Mouse (Mus musculus): ENCODE data around the gene Spcs2. TPM values are rescaled to one million over a fixed set of nuclear protein-coding genes. Genes with fewer than 3 reads are reported as not detected.

The Spcs2 gene
- total and polyA plus RNA-seq, 3 experiments: 85.1 to 259 (median 148) TPM

DNA sequence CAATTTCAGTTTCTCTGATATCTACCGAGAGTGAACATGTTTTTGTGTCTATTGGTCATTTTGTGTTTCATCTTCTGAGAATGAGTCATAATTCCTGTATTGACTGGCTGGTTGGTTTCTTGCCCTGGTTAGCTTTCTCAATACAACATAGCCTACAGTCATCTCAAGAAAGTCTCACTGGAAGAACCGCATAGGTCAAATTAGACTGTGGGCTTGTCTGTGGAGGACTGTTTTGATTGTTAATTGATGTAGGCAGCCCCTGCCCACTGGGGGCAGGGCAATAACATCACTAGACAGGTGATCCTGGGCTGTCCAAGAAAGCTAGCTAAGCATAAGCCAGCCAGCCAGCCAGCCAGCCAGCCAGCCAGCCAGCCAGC lies 29.4 kb downstream of the Spcs2 start:
- ATAC-seq (ENCODE audit: extremely low read depth, insufficient number of reproducible peaks, low FRiP score, poor library complexity, severe bottlenecking) (no peak), DNase-seq (ENCODE audit: low spot score) (no peak)
- H3K4me3 ChIP-seq (ENCODE audit: low read depth, low read length): no peak overlapping the region
- H3K9me3 ChIP-seq (replicated peaks): no peaks in the 10 kb centered on the region
- no peaks in the 10 kb centered on the region for H3K27me3 ChIP-seq (ENCODE audit: insufficient read depth, low read length)
- TF ChIP-seq GATA1 (IDR thresholded peaks at IDR 0.05; ENCODE audit: borderline replicate concordance, low read length): no peak
- no peak for TF ChIP-seq CTCF (IDR thresholded peaks at IDR 0.05; ENCODE audit: low read depth, low read length)
- TF ChIP-seq TAL1 (conservative IDR thresholded peaks at IDR 0.05; ENCODE audit: low read depth, low read length): no peak
- peaks cover 21% of the 10 kb centered on the region for H3K4me1 ChIP-seq (ENCODE audit: insufficient read depth, low read depth, low read length)
- peaks cover 23% of the 10 kb centered on the region for H3K36me3 ChIP-seq (replicated peaks)

DNA sequence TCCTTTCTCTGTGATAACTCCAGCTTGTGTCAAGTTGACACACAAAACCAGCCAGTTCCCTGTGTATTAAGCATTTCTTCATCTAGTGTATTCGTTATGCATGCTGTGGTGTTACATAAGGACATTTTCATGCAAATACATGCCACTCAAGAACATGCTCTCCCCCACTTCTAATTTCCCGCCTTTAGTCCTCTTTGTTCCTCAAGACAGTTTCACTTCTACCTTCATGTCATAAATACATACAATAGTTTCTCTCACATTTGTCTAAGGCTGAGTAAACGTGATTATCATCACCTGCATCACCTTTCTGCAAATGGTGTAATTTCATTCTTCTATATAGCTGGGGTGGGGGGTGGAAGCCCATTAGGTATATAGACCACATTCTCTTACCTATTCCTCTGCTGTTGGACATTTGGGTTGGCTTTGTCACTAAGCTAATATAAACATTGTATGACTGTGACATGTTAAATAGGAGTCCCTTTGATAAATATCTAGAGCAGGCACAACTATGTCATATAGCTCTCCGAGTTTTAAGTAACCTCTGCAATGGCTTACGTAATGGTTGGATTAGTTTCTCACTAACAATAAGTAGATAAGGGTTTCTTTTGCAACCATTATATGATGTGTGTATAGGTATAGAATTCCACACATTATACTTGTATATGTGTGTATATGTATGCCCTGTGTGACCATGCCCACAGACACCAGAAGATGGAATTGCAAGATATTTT lies 30.0 kb downstream of the Spcs2 start:
- peaks cover 18% of the 10 kb centered on the region for H3K36me3 ChIP-seq (replicated peaks)
- no peaks in the 10 kb centered on the region for H3K9me3 ChIP-seq (replicated peaks)

DNA sequence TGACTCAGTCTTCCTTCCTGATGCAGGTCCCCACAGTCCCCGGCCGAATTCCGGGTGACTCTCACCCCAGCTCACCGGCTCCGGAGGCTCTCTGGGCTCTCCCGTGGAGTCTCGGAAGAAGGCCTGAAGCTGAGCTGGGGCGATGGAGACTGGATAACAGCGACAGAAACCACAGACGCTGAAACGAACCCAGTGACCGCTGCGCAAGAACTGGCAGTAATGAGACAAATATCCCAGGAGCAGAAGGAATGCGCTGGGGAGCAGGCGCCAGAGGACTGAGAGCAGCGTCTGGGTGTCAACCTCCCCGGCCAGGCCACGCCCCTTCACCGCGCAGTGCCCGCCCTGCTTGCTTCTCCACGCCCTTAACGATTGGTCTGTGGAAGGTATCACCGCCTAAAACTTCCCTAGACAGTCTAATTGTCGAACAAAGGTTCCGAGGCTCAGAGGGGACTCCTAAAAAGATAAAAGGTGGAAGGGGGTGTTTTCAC lies 35.1 kb downstream of the Spcs2 start, which contains the start of gene Neu3:
TSS of gene Neu3 (minus strand) at position 335 of the 488 bp plus-strand sequence.
- TF ChIP-seq CTCF (IDR thresholded peaks at IDR 0.05; ENCODE audit: low read depth, low read length) (no peak), GATA1 (IDR thresholded peaks at IDR 0.05; ENCODE audit: borderline replicate concordance, low read length) (no peak), TAL1 (conservative IDR thresholded peaks at IDR 0.05; ENCODE audit: low read depth, low read length) (no peak), GATA2 (IDR thresholded peaks at IDR 0.05; ENCODE audit: borderline replicate concordance, low read depth, low read length) (no peak), POLR2AphosphoS5 (IDR thresholded peaks at IDR 0.05; ENCODE audit: insufficient replicate concordance, low read depth, low read length) (no peak)
- Histone ChIP-seq H3K4me1 (ENCODE audit: insufficient read depth, low read depth, low read length) (peaks cover 57% of the 10 kb centered on the region), H3K9me3 (replicated peaks) (no peaks in the 10 kb centered on the region), H3K27me3 (ENCODE audit: insufficient read depth, low read length) (no peaks in the 10 kb centered on the region), H3K36me3 (replicated peaks) (peaks cover 13% of the 10 kb centered on the region), H3K4me3 (ENCODE audit: low read depth, low read length) (peak within 1 kb of the TSS; percentile 76)
- DNase-seq (ENCODE audit: low spot score) (peak; percentile 81), ATAC-seq (ENCODE audit: extremely low read depth, insufficient number of reproducible peaks, low FRiP score, poor library complexity, severe bottlenecking) (peak; percentile 84)

More for the DNA sequence above, 30.0 kb downstream of the Spcs2 start:
- Histone ChIP-seq H3K4me3 (ENCODE audit: low read depth, low read length) (no peak overlapping the region), H3K27me3 (ENCODE audit: insufficient read depth, low read length) (no peaks in the 10 kb centered on the region), H3K4me1 (ENCODE audit: insufficient read depth, low read depth, low read length) (peaks cover 26% of the 10 kb centered on the region)
- ATAC-seq (ENCODE audit: extremely low read depth, insufficient number of reproducible peaks, low FRiP score, poor library complexity, severe bottlenecking): no peak
- no peak for TF ChIP-seq POLR2AphosphoS5 (IDR thresholded peaks at IDR 0.05; ENCODE audit: insufficient replicate concordance, low read depth, low read length)
- TF ChIP-seq GATA1 (IDR thresholded peaks at IDR 0.05; ENCODE audit: borderline replicate concordance, low read length): no peak
- TF ChIP-seq GATA2 (IDR thresholded peaks at IDR 0.05; ENCODE audit: borderline replicate concordance, low read depth, low read length): no peak
- TF ChIP-seq CTCF (IDR thresholded peaks at IDR 0.05; ENCODE audit: low read depth, low read length): no peak
- TF ChIP-seq TAL1 (conservative IDR thresholded peaks at IDR 0.05; ENCODE audit: low read depth, low read length): no peak
- no peak for DNase-seq (ENCODE audit: low spot score)

DNA sequence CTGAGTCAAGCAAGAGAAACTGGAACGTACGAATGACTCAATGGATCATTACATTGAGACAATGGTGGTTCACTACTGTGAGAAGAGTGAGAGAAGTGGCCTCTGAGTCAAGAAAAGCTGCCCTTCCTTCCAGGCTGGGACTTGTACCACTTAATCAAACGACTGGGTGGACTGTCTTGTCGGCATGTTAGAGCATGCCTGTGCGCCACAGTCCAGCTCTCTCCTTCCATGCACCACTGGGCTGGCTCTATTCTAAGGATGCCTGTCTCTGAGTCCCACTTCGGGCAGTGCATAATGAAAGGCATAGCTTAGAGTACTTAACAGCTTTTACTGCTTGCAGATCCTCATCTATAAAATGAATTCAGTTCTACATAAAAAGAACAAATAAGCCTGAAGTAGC lies 37.2 kb downstream of the Spcs2 start:
- H3K4me1 ChIP-seq (ENCODE audit: insufficient read depth, low read depth, low read length): peaks cover 59% of the 10 kb centered on the region

DNA sequence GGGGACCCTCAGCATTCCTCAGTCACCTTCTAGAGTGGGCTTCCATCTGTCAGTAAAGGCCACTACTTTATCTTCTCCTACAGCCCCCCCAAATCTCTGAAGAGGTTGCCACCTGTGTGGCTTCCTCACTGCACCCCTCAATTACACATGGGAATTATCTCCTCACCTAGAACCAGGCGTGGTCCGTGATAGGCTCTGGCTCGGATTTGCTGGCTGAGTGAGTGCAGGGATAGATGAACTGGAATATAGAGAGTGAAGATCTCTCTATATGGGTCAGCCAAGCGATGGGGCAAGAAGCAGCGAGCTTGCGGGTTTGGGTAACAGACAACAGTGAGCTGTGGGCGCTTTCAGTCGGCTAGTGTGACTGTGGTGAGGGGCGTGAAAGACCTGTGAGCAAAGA lies 37.8 kb downstream of the Spcs2 start:
- TF ChIP-seq CTCF (IDR thresholded peaks at IDR 0.05; ENCODE audit: low read depth, low read length) (no peak), POLR2AphosphoS5 (IDR thresholded peaks at IDR 0.05; ENCODE audit: insufficient replicate concordance, low read depth, low read length) (no peak), TAL1 (conservative IDR thresholded peaks at IDR 0.05; ENCODE audit: low read depth, low read length) (no peak), GATA2 (IDR thresholded peaks at IDR 0.05; ENCODE audit: borderline replicate concordance, low read depth, low read length) (no peak), GATA1 (IDR thresholded peaks at IDR 0.05; ENCODE audit: borderline replicate concordance, low read length) (no peak)
- peaks cover 29% of the 10 kb centered on the region for H3K36me3 ChIP-seq (replicated peaks)
- peaks cover 59% of the 10 kb centered on the region for H3K4me1 ChIP-seq (ENCODE audit: insufficient read depth, low read depth, low read length)
- peak overlapping the region; percentile 65; the same call in 1 of the 2 replicates for H3K4me3 ChIP-seq (ENCODE audit: low read depth, low read length)
- no peaks in the 10 kb centered on the region for H3K27me3 ChIP-seq (ENCODE audit: insufficient read depth, low read length)
- DNase-seq (ENCODE audit: low spot score) (no peak), ATAC-seq (ENCODE audit: extremely low read depth, insufficient number of reproducible peaks, low FRiP score, poor library complexity, severe bottlenecking) (no peak)
- H3K9me3 ChIP-seq (replicated peaks): no peaks in the 10 kb centered on the region

More for the DNA sequence above, 37.2 kb downstream of the Spcs2 start:
- Histone ChIP-seq H3K9me3 (replicated peaks) (no peaks in the 10 kb centered on the region), H3K36me3 (replicated peaks) (peaks cover 29% of the 10 kb centered on the region), H3K27me3 (ENCODE audit: insufficient read depth, low read length) (no peaks in the 10 kb centered on the region), H3K4me3 (ENCODE audit: low read depth, low read length) (peak overlapping the region; percentile 65)
- DNase-seq (ENCODE audit: low spot score) (no peak), ATAC-seq (ENCODE audit: extremely low read depth, insufficient number of reproducible peaks, low FRiP score, poor library complexity, severe bottlenecking) (no peak)
- no peak for TF ChIP-seq GATA1 (IDR thresholded peaks at IDR 0.05; ENCODE audit: borderline replicate concordance, low read length)
- no peak for TF ChIP-seq GATA2 (IDR thresholded peaks at IDR 0.05; ENCODE audit: borderline replicate concordance, low read depth, low read length)
- no peak for TF ChIP-seq TAL1 (conservative IDR thresholded peaks at IDR 0.05; ENCODE audit: low read depth, low read length)
- TF ChIP-seq CTCF (IDR thresholded peaks at IDR 0.05; ENCODE audit: low read depth, low read length): no peak
- no peak for TF ChIP-seq POLR2AphosphoS5 (IDR thresholded peaks at IDR 0.05; ENCODE audit: insufficient replicate concordance, low read depth, low read length)

DNA sequence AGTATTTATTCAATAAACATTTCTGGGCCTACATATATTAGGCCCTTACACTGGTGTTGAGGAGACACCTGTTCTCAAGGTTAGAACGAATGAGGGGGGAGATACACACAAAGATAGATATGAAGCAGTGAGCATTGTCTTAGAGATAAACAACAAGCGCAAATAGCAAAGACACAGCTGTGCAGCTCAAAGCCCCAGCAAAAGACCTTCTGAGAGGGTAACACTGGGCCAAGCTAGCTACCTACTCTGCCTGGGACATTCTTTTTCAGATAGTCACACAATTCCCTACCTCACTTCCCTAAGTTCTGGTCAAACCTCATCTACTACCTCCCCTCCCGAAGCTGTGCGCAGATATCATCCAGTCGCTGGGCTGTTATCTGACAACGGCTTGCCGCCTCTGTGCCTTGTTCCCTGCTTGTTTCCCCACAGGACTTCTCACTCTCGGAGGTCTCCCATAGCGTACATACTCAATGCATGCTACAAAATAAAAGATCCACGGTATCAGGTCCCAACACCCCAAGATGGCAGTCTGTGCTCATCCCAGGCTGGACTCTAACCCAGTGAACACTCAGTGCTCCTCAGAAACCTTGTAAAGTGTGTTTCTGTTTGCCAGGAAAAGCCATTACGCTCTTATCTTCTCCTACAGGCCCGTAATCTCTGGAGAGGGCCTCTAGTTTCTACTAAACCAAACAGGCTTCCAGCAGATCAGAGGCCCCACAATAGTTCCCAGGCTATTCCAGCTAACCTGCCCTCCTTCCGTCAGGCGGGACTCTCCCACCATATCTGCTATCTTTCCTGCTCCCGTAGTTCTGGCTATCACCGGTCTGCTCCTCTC lies 38.4 kb downstream of the Spcs2 start:
- TF ChIP-seq TAL1 (conservative IDR thresholded peaks at IDR 0.05; ENCODE audit: low read depth, low read length) (peak; percentile 74), GATA2 (IDR thresholded peaks at IDR 0.05; ENCODE audit: borderline replicate concordance, low read depth, low read length) (no peak)
- DNase-seq (ENCODE audit: low spot score) (peak; percentile 40), ATAC-seq (ENCODE audit: extremely low read depth, insufficient number of reproducible peaks, low FRiP score, poor library complexity, severe bottlenecking) (peak; percentile 58)
- Histone ChIP-seq H3K36me3 (replicated peaks) (peaks cover 29% of the 10 kb centered on the region), H3K27me3 (ENCODE audit: insufficient read depth, low read length) (no peaks in the 10 kb centered on the region), H3K4me3 (ENCODE audit: low read depth, low read length) (peak overlapping the region; percentile 65; the same call in 1 of the 2 replicates), H3K4me1 (ENCODE audit: insufficient read depth, low read depth, low read length) (peaks cover 59% of the 10 kb centered on the region), H3K9me3 (replicated peaks) (no peaks in the 10 kb centered on the region)
